Mouse (Mus musculus) gastrocnemius, postnatal 14 days (tissue): ENCODE results near the gene Serpinc1. TPM values are rescaled to one million over a fixed set of nuclear protein-coding genes. Genes with fewer than 3 reads are reported as not detected.
"Not testable (repeated sequence)": the region's sequence is repeated elsewhere in the genome, so short reads cannot be mapped to it uniquely, and the experiment has no call there.

ENCODE experiments used
- DNase-seq: peaks from one replicate; pipeline ENCODE4 v3.0.0; 2021; ENCODE audit warnings: mixed read lengths
- intact Hi-C: fragments of 180-260 bp; cut with DNase I; formaldehyde crosslinking; loops from one replicate; pipeline ENCODE4 v1.15.1; 2025; ENCODE audit warnings: low total_unique reads
- total RNA-seq, 2 experiments: library from RNA; stranded (reverse); gene quantifications; 2 replicates each; pipeline ENCODE4 v1.2.3; 2021

Serpinc1 gene
- total RNA-seq, 2 experiments from 2014 or later = 0.14 to 0.29 TPM

DNA sequence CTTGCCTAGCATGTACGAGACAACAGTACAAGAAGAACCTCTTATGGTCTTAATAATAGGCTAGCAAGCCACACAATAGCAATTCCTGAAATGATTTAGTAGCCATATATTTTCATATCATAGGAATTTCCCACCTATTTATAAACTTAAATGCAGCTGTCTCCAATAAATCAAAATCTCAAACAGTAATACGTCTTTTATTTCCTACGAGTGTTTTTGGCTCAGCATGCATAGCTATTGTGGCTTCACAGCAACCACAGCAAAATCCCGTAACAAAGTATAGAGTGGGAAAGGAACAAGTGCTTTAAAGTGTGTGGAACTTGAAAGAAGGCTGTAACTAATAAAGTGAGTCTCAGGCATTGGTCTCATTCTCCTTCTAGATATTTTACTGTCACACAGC is 32.1 kb downstream of the Serpinc1 start:
- intact Hi-C loops = no loop called here
- DNase-seq = no peak

- intact Hi-C loops = no loop called here
- DNase-seq = no peak
Measured at GRCm38 (mm10) chr1:161016378-161016777, 38.0 kb downstream of the Serpinc1 start.

DNA sequence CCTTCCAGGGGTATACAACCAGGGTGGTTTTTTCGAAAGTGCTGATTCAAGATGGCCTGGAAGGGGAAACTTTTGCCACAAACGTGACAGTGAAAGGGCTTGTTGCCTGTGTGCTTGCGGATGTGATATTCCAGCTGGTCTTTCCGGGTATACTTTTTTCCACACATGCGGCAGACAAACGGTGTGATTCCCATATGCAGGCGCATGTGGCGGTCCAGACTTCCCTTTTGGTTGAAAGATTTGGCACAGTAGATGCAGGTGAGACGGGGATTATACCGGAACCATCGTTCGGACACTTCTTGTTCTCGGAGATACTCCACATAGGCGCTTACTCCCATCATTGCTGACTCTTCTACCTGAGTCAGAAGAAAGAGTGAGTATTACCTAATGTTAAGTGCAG is 41.7 kb downstream of the Serpinc1 start:
- DNase-seq = no peak
- intact Hi-C loops = no loop called here

GRCm38 (mm10) chr1:161025410-161026210 is 47.2 kb downstream of the Serpinc1 start:
- intact Hi-C loops = no loop called here
- DNase-seq = no peak

- intact Hi-C loops = no loop called here
- DNase-seq = no peak
Measured at GRCm38 (mm10) chr1:161027196-161027595, 48.8 kb downstream of the Serpinc1 start.

- intact Hi-C loops, DNase-seq: not testable (repeated sequence)
Measured at GRCm38 (mm10) chr1:161028427-161028826, 50.0 kb downstream of the Serpinc1 start.

- intact Hi-C loops = no loop called here
- DNase-seq = no peak
Measured at GRCm38 (mm10) chr1:161030058-161030457, 51.7 kb downstream of the Serpinc1 start.

GRCm38 (mm10) chr1:161031881-161032280 is 53.5 kb downstream of the Serpinc1 start:
- intact Hi-C loops = no loop called here
- no peak for DNase-seq

DNA sequence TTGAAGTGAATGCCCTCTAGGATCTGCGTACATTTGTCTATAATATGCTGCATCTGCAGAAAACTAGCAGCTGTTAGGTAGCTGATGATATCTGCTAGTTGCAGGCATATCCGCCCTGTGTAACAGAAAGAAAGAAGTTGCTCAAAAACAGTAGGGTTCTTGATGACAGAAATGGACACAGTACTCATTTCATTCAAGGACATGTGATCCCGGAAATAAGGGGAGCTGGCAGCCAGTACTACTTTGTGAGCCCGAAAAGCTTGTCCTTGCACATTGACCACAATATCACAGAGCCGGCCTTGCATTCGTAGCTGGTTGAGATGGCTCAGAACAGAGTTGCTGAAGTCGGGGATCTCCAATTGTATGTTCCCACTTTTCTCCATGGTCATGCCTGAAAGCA is 54.0 kb downstream of the Serpinc1 start:
- DNase-seq = no peak
- intact Hi-C loops = no loop called here

- no peak for DNase-seq
- intact Hi-C loops = no loop called here
Measured at GRCm38 (mm10) chr1:161033856-161034434, 55.6 kb downstream of the Serpinc1 start.

DNA sequence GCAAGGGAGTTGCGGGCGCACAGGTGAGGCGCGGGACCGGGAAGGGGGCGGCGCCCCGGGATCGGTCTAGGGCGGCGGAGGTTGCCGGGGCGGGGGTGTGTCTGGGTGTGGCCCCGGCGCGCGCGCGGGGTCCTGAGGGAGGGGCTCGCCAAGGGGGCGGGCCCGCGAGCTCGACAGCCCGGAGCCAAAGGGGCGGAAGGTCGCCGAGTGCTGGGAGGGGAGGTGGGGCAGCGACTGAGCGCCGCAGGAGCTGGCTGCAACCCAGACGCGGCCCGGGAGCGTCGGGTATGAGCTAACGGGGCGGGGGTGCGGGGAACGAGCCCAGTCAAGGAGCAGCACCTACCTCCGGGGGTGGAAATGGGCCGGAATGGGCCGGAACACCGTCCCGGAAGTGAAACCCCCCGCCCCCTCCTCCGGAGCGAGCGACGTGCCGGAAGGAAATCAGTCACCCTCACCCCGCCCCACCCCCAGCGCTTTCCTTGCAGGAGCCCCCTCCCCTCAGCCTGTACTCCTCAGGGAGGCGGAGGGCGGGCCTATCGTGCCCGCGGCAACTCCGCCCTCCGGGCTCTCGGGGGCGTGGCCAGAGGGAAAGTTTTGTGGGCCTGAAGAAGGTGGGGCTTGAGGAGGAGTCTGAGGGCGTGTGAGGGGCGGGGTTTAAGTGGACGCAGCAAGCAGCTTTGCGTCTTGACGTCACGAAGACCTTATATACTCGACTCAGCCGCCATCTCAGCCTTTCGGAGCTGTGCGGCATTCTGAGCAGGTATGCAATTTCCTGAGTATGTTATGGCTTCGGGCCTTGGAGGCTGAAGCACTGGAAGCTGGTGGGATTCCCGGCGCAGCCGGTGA is 56.3 kb downstream of the Serpinc1 start, which contains the start of gene Zbtb37:
Gene Zbtb37 (minus strand): TSS at position 415 of the 846 bp plus-strand sequence.
- intact Hi-C loops = no loop called here
- peak; percentile 98 for DNase-seq

DNA sequence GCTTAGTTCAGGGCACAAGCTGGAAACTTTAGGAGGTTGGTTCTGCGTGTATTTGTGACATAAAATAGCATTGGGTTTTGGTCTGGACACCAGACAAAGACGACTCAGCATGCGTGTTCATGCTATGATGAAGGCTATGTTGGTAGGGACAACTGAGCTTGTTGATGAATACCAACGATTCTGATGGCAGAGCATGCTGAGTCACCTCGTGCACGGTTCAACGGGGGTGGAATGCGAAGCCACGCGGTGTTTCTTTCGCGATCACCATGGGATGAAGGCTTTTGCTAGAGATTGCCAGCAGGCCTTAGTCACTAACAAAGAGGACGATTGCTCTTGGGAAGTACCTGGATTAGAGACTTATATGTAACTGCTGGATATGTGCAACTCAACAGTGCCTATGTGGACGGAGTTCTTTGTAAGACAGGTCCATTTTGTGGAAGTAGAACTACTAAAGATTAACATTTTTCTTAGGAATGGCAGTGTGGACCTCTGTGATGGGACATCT is 56.9 kb downstream of the Serpinc1 start:
- intact Hi-C loops = no loop called here
- peak; percentile 28 for DNase-seq

- intact Hi-C loops = no loop called here
- DNase-seq = no peak
Measured at GRCm38 (mm10) chr1:161035786-161036404, 57.5 kb downstream of the Serpinc1 start.

GRCm38 (mm10) chr1:161036411-161036841 is 58.0 kb downstream of the Serpinc1 start:
- DNase-seq = no peak
- intact Hi-C loops = no loop called here

- DNase-seq = no peak
- intact Hi-C loops = no loop called here
Measured at GRCm38 (mm10) chr1:161037026-161037425, 58.6 kb downstream of the Serpinc1 start.

DNA sequence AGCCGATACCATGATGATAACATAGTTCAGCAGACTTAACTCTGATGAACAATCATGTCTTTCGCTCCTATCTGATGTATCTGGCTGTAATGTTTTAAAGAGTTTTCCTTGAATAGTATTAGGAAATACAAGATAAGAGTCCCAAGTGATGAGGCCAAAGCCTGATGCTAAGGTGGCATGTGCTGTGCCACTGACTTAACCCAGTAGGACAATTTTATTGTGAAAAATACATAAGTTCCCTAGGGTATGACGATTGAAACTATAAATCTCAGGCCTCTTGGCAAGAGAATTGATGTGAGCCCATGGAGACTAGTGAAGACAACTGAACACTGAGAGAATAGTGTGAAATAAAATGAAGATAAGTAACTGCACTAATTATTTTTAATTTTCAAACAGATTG is 59.2 kb downstream of the Serpinc1 start:
- no peak for DNase-seq
- intact Hi-C loops = no loop called here

GRCm38 (mm10) chr1:161038004-161038403 is 59.6 kb downstream of the Serpinc1 start:
- intact Hi-C loops = no loop called here
- DNase-seq = no peak

GRCm38 (mm10) chr1:161038968-161039721 is 60.8 kb downstream of the Serpinc1 start:
- intact Hi-C loops = no loop called here
- DNase-seq = no peak
